Mouse (Mus musculus) forebrain, embryonic 14.5 days (tissue): ENCODE measurements around the gene Ccdc187. TPM values are rescaled to one million over a fixed set of nuclear protein-coding genes. Genes with fewer than 3 reads are reported as not detected.

Experiments used
- ATAC-seq: fragments of 200-750 bp; cut with Nextera tagmentation; 2 replicates; pipeline ENCODE4 v1.8.0; 2017; ENCODE audit warnings: mild to moderate bottlenecking, moderate library complexity
- DNase-seq: peaks from one replicate; pipeline ENCODE4 v3.0.0-alpha.2; 2015; ENCODE audit warnings: low spot score
- H3K27ac ChIP-seq: fragments of 300-500 bp; sonication (generic); 2 replicates; pipeline ENCODE4 v1.5.1; 2014; ENCODE audit warnings: low read depth, mild to moderate bottlenecking, control low read depth, low read length, moderate library complexity
- H3K27me3 ChIP-seq: fragments of 300-500 bp; sonication (generic); replicated peaks from 2 replicates; pipeline ENCODE4 v1.6.1; 2014; ENCODE audit warnings: low read length, control low read depth, mixed read lengths; ENCODE audit not compliant: control insufficient read depth, insufficient read depth
- H3K36me3 ChIP-seq: fragments of 300-500 bp; sonication (generic); 2 replicates; pipeline ENCODE4 v1.6.1; 2014; ENCODE audit warnings: low read length, control low read depth; ENCODE audit not compliant: control insufficient read depth, insufficient read depth
- H3K4me1 ChIP-seq: fragments of 300-500 bp; sonication (generic); 2 replicates; pipeline ENCODE4 v1.6.1; 2014; ENCODE audit warnings: antibody characterized with exemption, low read length, control low read depth; ENCODE audit not compliant: control insufficient read depth, insufficient read depth
- H3K4me2 ChIP-seq: fragments of 300-500 bp; sonication (generic); 2 replicates; pipeline ENCODE4 v1.6.1; 2014; ENCODE audit warnings: mild to moderate bottlenecking, control low read depth, low read length
- H3K4me3 ChIP-seq: fragments of 300-500 bp; sonication (generic); 2 replicates; pipeline ENCODE4 v1.5.1; 2014; ENCODE audit warnings: low read depth, low read length, control low read depth
- H3K9ac ChIP-seq: fragments of 300-500 bp; sonication (generic); 2 replicates; pipeline ENCODE4 v1.6.1; 2014; ENCODE audit warnings: mild to moderate bottlenecking, low read length, control low read depth, moderate library complexity
- H3K9me3 ChIP-seq: fragments of 300-500 bp; sonication (generic); replicated peaks from 2 replicates; pipeline ENCODE4 v1.6.1; 2016; ENCODE audit warnings: low read length, control low read depth, mixed read lengths; ENCODE audit not compliant: control insufficient read depth
- WGBS: fragments of 180-500 bp; shearing (Covaris S2); extraction: QIAGEN DNeasy Blood & Tissue Kit; methylation state at CpG from one replicate; pipeline ENCODE4 v1.1.7; 2014; 5-methylcytosine and 5-hydroxymethylcytosine counted together
- polyA plus RNA-seq: library from polyadenylated mRNA; unstranded; fragments of >200 nt; fragmentation: Nextera tagmentation; extraction: Ambion mirVana; gene quantifications from 2 replicates; pipeline ENCODE4 v1.2.1, GENCODE M21; 2014

Ccdc187 gene
- polyA plus RNA-seq, 1 experiment from 2014 or later: 0.17 TPM

- Histone ChIP-seq H3K4me1 (no peaks in the 10 kb centered on the region), H3K27me3 (no peaks in the 10 kb centered on the region), H3K27ac (no peak overlapping the region), H3K9ac (no peak overlapping the region), H3K4me3 (no peak overlapping the region), H3K36me3 (no peaks in the 10 kb centered on the region), H3K9me3 (no peaks in the 10 kb centered on the region), H3K4me2 (no peak overlapping the region)
- no peak for DNase-seq
- no peak for ATAC-seq
- WGBS: 50% methylated on average over 3 of the region's 3 CpGs
Measured at GRCm38 (mm10) chr2:26268216-26268615, 26.1 kb downstream of the Ccdc187 start.

DNA sequence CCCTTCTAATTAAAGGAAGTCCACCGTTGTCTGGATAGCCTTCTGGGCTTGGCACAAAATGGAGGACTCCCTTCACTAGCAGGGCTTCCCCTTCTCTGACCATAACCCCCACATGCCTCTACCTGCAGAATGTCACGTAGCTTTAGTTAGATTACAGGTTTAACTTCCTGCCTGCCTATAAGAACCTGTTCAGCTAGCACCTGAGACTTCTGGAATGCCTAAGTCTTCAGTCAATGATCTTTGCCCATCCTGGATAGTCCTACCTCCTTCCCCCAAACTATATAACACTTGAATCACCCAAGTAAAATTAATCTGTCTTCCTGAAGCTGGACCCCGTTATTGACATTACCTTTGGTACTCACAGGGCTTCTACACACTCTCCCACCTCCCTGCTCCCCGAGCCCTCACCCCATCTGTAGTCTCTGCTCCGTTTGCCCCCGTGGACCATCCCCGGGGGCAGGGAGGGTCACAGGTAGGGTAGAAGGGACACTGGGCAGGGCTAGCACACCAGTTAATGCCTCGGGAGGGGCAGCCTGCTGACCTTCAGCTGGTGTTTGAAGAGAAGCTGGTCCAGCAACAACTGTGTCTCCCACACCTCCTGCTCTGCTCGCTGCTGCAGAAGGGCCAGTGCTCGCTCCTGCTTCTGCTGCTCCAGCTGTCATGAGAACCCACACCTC, 28.2 kb downstream of the Ccdc187 start:
- H3K9ac ChIP-seq: no peak overlapping the region
- no peaks in the 10 kb centered on the region for H3K4me1 ChIP-seq
- no peaks in the 10 kb centered on the region for H3K36me3 ChIP-seq
- DNase-seq: no peak
- H3K4me2 ChIP-seq: no peak overlapping the region
- no peak overlapping the region for H3K27ac ChIP-seq
- 78% methylated on average over 10 of the region's 10 CpGs for WGBS
- H3K4me3 ChIP-seq: no peak overlapping the region
- no peaks in the 10 kb centered on the region for H3K9me3 ChIP-seq
- no peaks in the 10 kb centered on the region for H3K27me3 ChIP-seq
- no peak for ATAC-seq

- Histone ChIP-seq H3K27ac (no peak overlapping the region), H3K4me1 (no peaks in the 10 kb centered on the region), H3K4me2 (no peak overlapping the region), H3K4me3 (no peak overlapping the region), H3K36me3 (no peaks in the 10 kb centered on the region), H3K27me3 (no peaks in the 10 kb centered on the region), H3K9me3 (no peaks in the 10 kb centered on the region), H3K9ac (no peak overlapping the region)
- DNase-seq: no peak
- no peak for ATAC-seq
- 82% methylated on average over 2 of the region's 2 CpGs for WGBS
Measured at GRCm38 (mm10) chr2:26265095-26265494, 29.3 kb downstream of the Ccdc187 start.

GRCm38 (mm10) chr2:26264646-26265045, 29.7 kb downstream of the Ccdc187 start:
- H3K4me3 ChIP-seq: no peak overlapping the region
- H3K9me3 ChIP-seq: no peaks in the 10 kb centered on the region
- no peak overlapping the region for H3K27ac ChIP-seq
- H3K4me1 ChIP-seq: no peaks in the 10 kb centered on the region
- no peak overlapping the region for H3K9ac ChIP-seq
- DNase-seq: no peak
- 83% methylated on average over 4 of the region's 4 CpGs for WGBS
- no peaks in the 10 kb centered on the region for H3K27me3 ChIP-seq
- no peak for ATAC-seq
- H3K36me3 ChIP-seq: no peaks in the 10 kb centered on the region
- H3K4me2 ChIP-seq: no peak overlapping the region

- no peak overlapping the region for H3K4me3 ChIP-seq
- H3K9ac ChIP-seq: no peak overlapping the region
- H3K27me3 ChIP-seq: no peaks in the 10 kb centered on the region
- H3K9me3 ChIP-seq: no peaks in the 10 kb centered on the region
- H3K27ac ChIP-seq: no peak overlapping the region
- H3K36me3 ChIP-seq: no peaks in the 10 kb centered on the region
- H3K4me1 ChIP-seq: no peaks in the 10 kb centered on the region
- WGBS: 86% methylated on average over 16 of the region's 16 CpGs
- no peak overlapping the region for H3K4me2 ChIP-seq
- DNase-seq (no peak), ATAC-seq (no peak)
Measured at GRCm38 (mm10) chr2:26257315-26258096, 36.9 kb downstream of the Ccdc187 start.

DNA sequence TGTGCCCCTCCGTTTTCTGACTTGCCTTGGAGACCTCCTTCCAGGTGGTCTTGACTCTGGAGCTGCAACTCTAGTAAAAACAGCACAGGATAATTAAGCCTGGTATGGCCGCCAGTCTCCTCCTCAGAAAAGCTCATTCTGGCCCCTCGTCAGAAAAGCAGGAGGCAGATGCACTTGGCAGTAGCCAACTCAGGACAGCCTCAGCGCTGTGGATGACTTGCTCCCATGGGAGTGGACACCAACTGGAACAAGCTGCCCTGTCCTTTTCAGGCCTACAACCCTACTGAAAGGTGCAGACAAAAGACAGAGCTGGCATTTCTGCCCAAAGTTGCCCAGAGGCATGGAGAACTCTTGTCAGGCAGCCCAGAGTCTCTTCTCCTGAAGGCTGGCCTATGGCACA, 39.5 kb downstream of the Ccdc187 start:
- Histone ChIP-seq H3K9me3 (no peaks in the 10 kb centered on the region), H3K4me1 (no peaks in the 10 kb centered on the region), H3K4me2 (no peak overlapping the region), H3K4me3 (no peak overlapping the region), H3K9ac (no peak overlapping the region), H3K27ac (no peak overlapping the region), H3K27me3 (no peaks in the 10 kb centered on the region), H3K36me3 (no peaks in the 10 kb centered on the region)
- ATAC-seq (no peak), DNase-seq (no peak)
- 61% methylated on average over 4 of the region's 4 CpGs for whole genome bisulfite sequencing

DNA sequence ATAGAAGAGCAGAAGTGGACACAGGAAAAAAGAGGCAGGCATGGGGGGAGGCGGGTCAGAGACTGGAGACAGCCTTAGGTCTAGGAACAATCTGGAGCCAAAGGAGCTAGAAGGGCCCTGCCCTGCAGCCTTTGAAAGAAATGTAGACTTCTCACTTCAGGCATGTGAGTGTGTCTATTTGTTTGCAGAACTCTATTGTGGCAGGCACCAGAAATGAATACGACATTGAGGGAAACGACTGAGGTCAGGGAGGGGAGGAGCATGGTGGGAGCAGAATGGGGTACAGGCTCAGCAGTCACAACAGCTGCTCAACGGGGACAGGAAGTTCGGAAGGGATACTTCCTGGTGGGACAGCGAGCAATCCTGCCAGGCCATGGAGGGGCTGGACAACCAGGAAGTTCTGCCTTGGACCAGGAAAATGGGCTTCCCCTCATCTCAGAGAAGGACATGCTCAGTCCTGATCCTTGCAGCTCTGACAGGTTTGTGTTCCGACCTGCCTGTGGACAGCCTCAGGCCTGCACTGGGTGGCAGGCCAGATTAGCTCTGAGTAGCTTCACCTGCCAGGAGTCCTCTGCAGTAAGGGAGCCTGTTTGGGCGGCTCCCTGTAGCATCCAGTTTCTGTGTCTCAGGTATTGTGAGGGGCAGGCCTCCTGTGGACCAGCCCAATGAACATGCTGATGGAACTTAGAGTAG, 41.7 kb downstream of the Ccdc187 start:
- H3K27ac ChIP-seq: no peak overlapping the region
- no peak overlapping the region for H3K9ac ChIP-seq
- H3K4me2 ChIP-seq: no peak overlapping the region
- no peaks in the 10 kb centered on the region for H3K27me3 ChIP-seq
- H3K4me1 ChIP-seq: no peaks in the 10 kb centered on the region
- H3K4me3 ChIP-seq: no peak overlapping the region
- 61% methylated on average over 8 of the region's 8 CpGs for WGBS
- no peaks in the 10 kb centered on the region for H3K36me3 ChIP-seq
- no peak for DNase-seq
- no peak for ATAC-seq
- H3K9me3 ChIP-seq: no peaks in the 10 kb centered on the region

DNA sequence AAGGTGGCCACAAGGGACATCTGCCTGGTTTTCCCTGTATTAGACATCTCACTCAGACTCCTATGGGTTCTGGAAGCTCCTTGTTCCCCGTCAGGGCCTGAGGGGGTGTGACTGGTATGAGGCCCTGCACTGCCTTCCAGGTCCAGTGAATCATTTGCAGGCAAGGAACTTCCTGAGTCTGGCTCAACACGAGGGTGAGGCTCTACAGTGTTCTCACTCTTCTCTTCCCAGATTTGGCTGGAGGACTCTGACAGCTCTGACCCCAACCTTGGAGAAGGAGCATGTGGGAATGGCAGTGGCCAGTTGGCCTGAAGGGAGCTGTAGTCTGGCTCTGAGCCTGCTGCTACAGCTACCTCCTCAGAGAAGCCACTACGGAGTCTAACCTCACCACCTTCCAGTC, 46.8 kb downstream of the Ccdc187 start:
- no peak overlapping the region for H3K4me2 ChIP-seq
- DNase-seq (no peak), ATAC-seq (no peak)
- no peak overlapping the region for H3K9ac ChIP-seq
- H3K36me3 ChIP-seq: no peaks in the 10 kb centered on the region
- H3K4me3 ChIP-seq: no peak overlapping the region
- H3K27ac ChIP-seq: no peak overlapping the region
- no peaks in the 10 kb centered on the region for H3K27me3 ChIP-seq
- WGBS: 71% methylated on average over 3 of the region's 3 CpGs
- H3K4me1 ChIP-seq: no peaks in the 10 kb centered on the region
- H3K9me3 ChIP-seq: no peaks in the 10 kb centered on the region

DNA sequence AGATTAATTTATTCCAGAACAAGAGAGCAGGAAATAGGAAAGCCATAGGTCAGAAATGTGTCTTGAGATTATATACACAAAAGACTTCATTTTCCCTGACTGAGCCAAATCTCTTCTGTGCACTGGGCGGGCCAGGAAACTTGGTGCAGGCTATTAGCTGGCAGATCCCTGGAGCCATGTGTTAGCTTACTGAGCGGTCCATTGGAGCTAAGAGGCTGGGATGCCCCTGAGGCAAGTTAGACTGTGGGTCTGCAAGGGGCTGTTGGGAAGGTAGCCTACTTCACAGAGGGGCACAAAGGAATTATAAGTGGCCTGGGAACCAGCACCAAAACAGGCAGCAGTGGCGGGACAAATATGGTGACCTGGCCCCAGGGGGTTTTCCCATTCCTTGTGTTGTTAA, 53.5 kb downstream of the Ccdc187 start:
- Histone ChIP-seq H3K4me2 (no peak overlapping the region), H3K9me3 (no peaks in the 10 kb centered on the region), H3K9ac (no peak overlapping the region), H3K4me3 (no peak overlapping the region), H3K36me3 (no peaks in the 10 kb centered on the region), H3K27me3 (no peaks in the 10 kb centered on the region), H3K4me1 (peaks cover 5% of the 10 kb centered on the region; the same call in 1 of the 2 replicates), H3K27ac (0 out of 2 replicates have a peak overlapping the region, but pooled peaks have one; percentile 9)
- 68% methylated on average over 3 of the region's 3 CpGs for WGBS
- DNase-seq: peak; percentile 2
- no peak for ATAC-seq
